Mouse (Mus musculus) CD4-positive, CD25-positive, alpha-beta regulatory T cell, adult 9 weeks (primary cell): Measurements from ENCODE around the gene Tpm3-rs7. TPM values are rescaled to one million over a fixed set of nuclear protein-coding genes. Genes with fewer than 3 reads are reported as not detected.

Source experiments
- polyA plus RNA-seq: library from polyadenylated mRNA; unstranded; fragments of 100-300 nt; shearing (Covaris generic); gene quantifications from one replicate; pipeline ENCODE4 v1.2.1, GENCODE M21; 2017

Gene Tpm3-rs7
- 9.2 TPM for polyA plus RNA-seq

DNA sequence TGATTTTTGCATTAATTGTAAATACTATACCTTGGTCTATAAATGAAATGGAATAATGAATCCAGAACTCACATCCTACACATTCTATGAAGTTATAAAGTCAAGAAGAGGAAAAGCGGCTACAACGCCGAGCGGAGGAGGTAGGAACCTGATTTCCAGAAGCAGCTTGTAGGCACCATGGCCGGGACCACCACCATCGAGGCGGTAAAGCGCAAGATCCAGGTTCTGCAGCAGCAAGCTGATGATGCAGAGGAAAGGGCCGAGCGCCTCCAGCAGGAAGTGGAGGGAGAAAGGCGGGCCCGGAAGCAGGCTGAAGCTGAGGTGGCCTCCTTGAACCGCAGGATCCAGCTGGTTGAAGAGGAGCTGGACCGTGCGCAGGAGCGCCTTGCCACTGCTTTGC is at the start of gene Tpm3-rs7:
Gene Tpm3-rs7, plus strand, starts transcription at position 110 of the 400 bp plus-strand sequence.

